ENCODE assay signal across 24 mouse cellular contexts in the genomic region with DNA sequence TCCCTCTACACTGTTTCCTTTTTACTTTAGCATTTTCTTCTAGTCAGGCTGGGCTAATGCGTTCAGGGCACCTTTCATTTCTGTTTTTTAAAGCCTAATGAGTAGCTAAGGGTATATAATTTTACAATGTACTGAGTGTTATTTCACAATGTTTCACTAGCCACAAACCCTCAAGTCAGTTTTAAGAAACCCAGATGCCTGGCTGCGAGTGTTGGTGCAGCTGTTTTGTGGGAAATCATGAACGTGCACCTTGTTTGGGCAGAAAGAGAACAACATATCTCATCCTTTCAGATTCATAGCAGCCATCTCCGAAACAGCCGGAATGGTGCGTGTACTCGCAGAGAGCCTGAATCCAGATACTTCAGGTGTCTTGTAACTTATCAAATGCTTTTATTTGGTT. TPM values are rescaled to one million over a fixed set of nuclear protein-coding genes. Genes with fewer than 3 reads are reported as not detected.
DNase-seq lines count a peak whose midpoint lies in the region; ATAC-seq and TF ChIP-seq lines count a peak whose summit lies in the region.
"Had no signal": no experiment of that assay in that cellular context is flagged by ENCODE, and none has a peak within 500 bp of the region (broad histone marks: within the 10 kb centered on the region; RNA-seq: fewer than 3 reads in every experiment).

No protein-coding gene starts in this region.

- ATAC-seq in limb, embryonic 12.5 days (ENCODE audit: insufficient number of reproducible peaks, insufficient read depth, low FRiP score, low TSS enrichment, low read depth) = no peak
- ATAC-seq in limb, embryonic 15.5 days (ENCODE audit: insufficient number of reproducible peaks, low FRiP score, low TSS enrichment, low read depth) = no peak
- ATAC-seq in hindbrain, embryonic 12.5 days (ENCODE audit: low FRiP score) = no peak
- ATAC-seq in forebrain, postnatal 0 days = no peak
- ATAC-seq: activated CD4-positive, CD25-positive, alpha-beta regulatory T cell, adult 4 months; CD4-positive, CD25-positive, alpha-beta regulatory T cell, adult 4 months; forebrain, embryonic 14.5 days; hindbrain, embryonic 16.5 days; intestine, embryonic 15.5 days had no signal

- no peaks in the 10 kb centered on the region for H3K36me3 ChIP-seq in limb, embryonic 12.5 days
- no peaks in the 10 kb centered on the region for H3K36me3 ChIP-seq in limb, embryonic 10.5 days
- H3K36me3 ChIP-seq in limb, embryonic 15.5 days = no peaks in the 10 kb centered on the region
- H3K36me3 ChIP-seq in hindbrain, embryonic 12.5 days = no peaks in the 10 kb centered on the region
- no peaks in the 10 kb centered on the region for H3K36me3 ChIP-seq in forebrain, postnatal 0 days (ENCODE audit: insufficient read depth)
- H3K36me3 ChIP-seq: embryonic facial prominence, embryonic 12.5 days; embryonic facial prominence, embryonic 15.5 days; hindbrain, embryonic 13.5 days; intestine, embryonic 15.5 days had no signal

- H3K4me2 ChIP-seq in limb, embryonic 12.5 days = no peak overlapping the region
- no peak overlapping the region for H3K4me2 ChIP-seq in limb, embryonic 15.5 days
- no peak overlapping the region for H3K4me2 ChIP-seq in hindbrain, embryonic 12.5 days (replicated peaks)
- no peak overlapping the region for H3K4me2 ChIP-seq in forebrain, postnatal 0 days (ENCODE audit: low read depth)
- H3K4me2 ChIP-seq: embryonic facial prominence, embryonic 12.5 days; embryonic facial prominence, embryonic 15.5 days; heart, embryonic 11.5 days; hindbrain, embryonic 13.5 days; intestine, embryonic 15.5 days had no signal

- peaks cover 16% of the 10 kb centered on the region for H3K4me1 ChIP-seq in limb, embryonic 12.5 days (replicated peaks)
- peaks cover 8% of the 10 kb centered on the region for H3K4me1 ChIP-seq in limb, embryonic 10.5 days
- peaks cover 6% of the 10 kb centered on the region; the same call in 1 of the 2 replicates for H3K4me1 ChIP-seq in limb, embryonic 15.5 days
- no peaks in the 10 kb centered on the region for H3K4me1 ChIP-seq in hindbrain, embryonic 12.5 days
- no peaks in the 10 kb centered on the region for H3K4me1 ChIP-seq in forebrain, postnatal 0 days (ENCODE audit: insufficient read depth)
- H3K4me1 ChIP-seq: embryonic facial prominence, embryonic 12.5 days; embryonic facial prominence, embryonic 15.5 days; hindbrain, embryonic 13.5 days; intestine, embryonic 15.5 days had no signal

- 70% methylated on average over 7 of the region's 7 CpGs for WGBS in limb, embryonic 12.5 days
- WGBS in limb, embryonic 10.5 days = 91% methylated on average over 7 of the region's 7 CpGs
- WGBS in limb, embryonic 15.5 days = 49% methylated on average over 7 of the region's 7 CpGs
- WGBS in hindbrain, embryonic 12.5 days = 94% methylated on average over 7 of the region's 7 CpGs
- WGBS in forebrain, postnatal 0 days = 93% methylated on average over 7 of the region's 7 CpGs

- H3K27ac ChIP-seq in limb, embryonic 12.5 days = peak overlapping the region; percentile 62; the same call in 1 of the 2 replicates
- H3K27ac ChIP-seq in limb, embryonic 10.5 days = no peak overlapping the region
- 0 out of 2 replicates have a peak overlapping the region, but pooled peaks have one; percentile 43 for H3K27ac ChIP-seq in limb, embryonic 15.5 days
- H3K27ac ChIP-seq in hindbrain, embryonic 12.5 days = no peak overlapping the region
- H3K27ac ChIP-seq in forebrain, postnatal 0 days (ENCODE audit: low read depth, low read length) = no peak overlapping the region
- H3K27ac ChIP-seq: embryonic facial prominence, embryonic 12.5 days; embryonic facial prominence, embryonic 15.5 days; heart, adult 2 months; hindbrain, embryonic 13.5 days; intestine, embryonic 15.5 days had no signal

- H3K9me3 ChIP-seq in limb, embryonic 12.5 days = no peaks in the 10 kb centered on the region
- H3K9me3 ChIP-seq in limb, embryonic 10.5 days (replicated peaks) = no peaks in the 10 kb centered on the region
- no peaks in the 10 kb centered on the region for H3K9me3 ChIP-seq in limb, embryonic 15.5 days
- no peaks in the 10 kb centered on the region for H3K9me3 ChIP-seq in hindbrain, embryonic 12.5 days (replicated peaks)
- no peaks in the 10 kb centered on the region for H3K9me3 ChIP-seq in forebrain, postnatal 0 days (ENCODE audit: low read length)
- H3K9me3 ChIP-seq: embryonic facial prominence, embryonic 12.5 days; embryonic facial prominence, embryonic 15.5 days; hindbrain, embryonic 13.5 days; intestine, embryonic 15.5 days had no signal

- no peak overlapping the region for H3K4me3 ChIP-seq in limb, embryonic 12.5 days (replicated peaks)
- no peak overlapping the region for H3K4me3 ChIP-seq in limb, embryonic 10.5 days
- H3K4me3 ChIP-seq in limb, embryonic 15.5 days = no peak overlapping the region
- no peak overlapping the region for H3K4me3 ChIP-seq in hindbrain, embryonic 12.5 days
- no peak overlapping the region for H3K4me3 ChIP-seq in forebrain, postnatal 0 days (ENCODE audit: low read depth, low read length)
- H3K4me3 ChIP-seq: embryonic facial prominence, embryonic 12.5 days; embryonic facial prominence, embryonic 15.5 days; heart, adult 2 months; hindbrain, embryonic 13.5 days; intestine, embryonic 15.5 days had no signal

- H3K27me3 ChIP-seq in limb, embryonic 12.5 days = no peaks in the 10 kb centered on the region
- no peaks in the 10 kb centered on the region for H3K27me3 ChIP-seq in limb, embryonic 10.5 days (ENCODE audit: low read depth, poor library complexity, severe bottlenecking)
- no peaks in the 10 kb centered on the region for H3K27me3 ChIP-seq in limb, embryonic 15.5 days
- H3K27me3 ChIP-seq in hindbrain, embryonic 12.5 days = no peaks in the 10 kb centered on the region
- no peaks in the 10 kb centered on the region for H3K27me3 ChIP-seq in forebrain, postnatal 0 days (ENCODE audit: insufficient read depth, low read length)
- H3K27me3 ChIP-seq: embryonic facial prominence, embryonic 12.5 days; embryonic facial prominence, embryonic 15.5 days; hindbrain, embryonic 13.5 days; intestine, embryonic 15.5 days had no signal

- TF ChIP-seq CTCF in forebrain, postnatal 0 days (IDR thresholded peaks at IDR 0.05; ENCODE audit: low read depth) = no peak

- H3K9ac ChIP-seq in limb, embryonic 12.5 days (replicated peaks) = no peak overlapping the region
- no peak overlapping the region for H3K9ac ChIP-seq in limb, embryonic 15.5 days
- H3K9ac ChIP-seq in hindbrain, embryonic 12.5 days = no peak overlapping the region
- no peak overlapping the region for H3K9ac ChIP-seq in forebrain, postnatal 0 days
- H3K9ac ChIP-seq: embryonic facial prominence, embryonic 12.5 days; embryonic facial prominence, embryonic 15.5 days; hindbrain, embryonic 13.5 days; intestine, embryonic 15.5 days had no signal

- no peak for DNase-seq in limb, embryonic 10.5 days (ENCODE audit: low spot score)
- DNase-seq in NIH3T3 (ENCODE audit: low read depth) = peak; percentile 37
- DNase-seq in forebrain, postnatal 0 days = no peak
- DNase-seq: adrenal gland, adult 8-10 months; adrenal gland, postnatal 25 days; B cell, adult 2 months; cerebellum, adult 11-12 months; cerebellum, adult 9-10 months; gastrocnemius, postnatal 25 days; heart, adult 2 months had no signal

RNA-seq across cellular contexts. Expression of a gene that starts 36.7 kb away (rescaled TPM):
- polyA plus RNA-seq in limb, embryonic 12.5 days (2016; fragmentation: Nextera tagmentation; extraction: Ambion mirVana) = 318 and 346 TPM in 2 replicates
- 143 and 161 TPM in 2 replicates for polyA plus RNA-seq in limb, embryonic 10.5 days (2016; fragmentation: Nextera tagmentation; extraction: Ambion mirVana)
- polyA plus RNA-seq in limb, embryonic 15.5 days (2015; fragmentation: Nextera tagmentation; extraction: Ambion mirVana) = 233 and 299 TPM in 2 replicates
- polyA plus RNA-seq in hindbrain, embryonic 12.5 days (2016; fragmentation: Nextera tagmentation; extraction: Ambion mirVana) = 159 and 173 TPM in 2 replicates
- 23.5 and 40.9 TPM in 2 replicates for total RNA-seq in forebrain, postnatal 0 days (2014; rRNA removed)
- 22.4 and 23.1 TPM in 2 replicates for polyA plus RNA-seq in forebrain, postnatal 0 days (2015; fragmentation: Nextera tagmentation; extraction: Ambion mirVana)
- total RNA-seq: hematopoietic stem cell, adult 5-6 weeks; MEL had no signal
- polyA plus RNA-seq: activated CD4-positive, CD25-positive, alpha-beta regulatory T cell, adult 4 months; CD4-positive, CD25-positive, alpha-beta regulatory T cell, adult 4 months had no signal

Comparison
In these comparisons a context has a peak if more than half of its experiments do, and no peak if none do; other contexts are left out.
1. H3K27ac ChIP-seq: peak in limb, embryonic 12.5 days (single experiment) and limb, embryonic 15.5 days (single experiment); none in limb, embryonic 10.5 days (single experiment), hindbrain, embryonic 12.5 days (single experiment) and forebrain, postnatal 0 days (single experiment).